Mouse (Mus musculus): ENCODE measurements at regions not wholly inside any gene's neighbourhood (a gene's known extent, or its start where the extent isn't known, plus 50 kb on each side); places are given as distances from the start of the nearest gene placed in this dataset.
"Not testable (repeated sequence)": the region's sequence is repeated elsewhere in the genome, so short reads cannot be mapped to it uniquely, and the experiment has no call there.

DNA sequence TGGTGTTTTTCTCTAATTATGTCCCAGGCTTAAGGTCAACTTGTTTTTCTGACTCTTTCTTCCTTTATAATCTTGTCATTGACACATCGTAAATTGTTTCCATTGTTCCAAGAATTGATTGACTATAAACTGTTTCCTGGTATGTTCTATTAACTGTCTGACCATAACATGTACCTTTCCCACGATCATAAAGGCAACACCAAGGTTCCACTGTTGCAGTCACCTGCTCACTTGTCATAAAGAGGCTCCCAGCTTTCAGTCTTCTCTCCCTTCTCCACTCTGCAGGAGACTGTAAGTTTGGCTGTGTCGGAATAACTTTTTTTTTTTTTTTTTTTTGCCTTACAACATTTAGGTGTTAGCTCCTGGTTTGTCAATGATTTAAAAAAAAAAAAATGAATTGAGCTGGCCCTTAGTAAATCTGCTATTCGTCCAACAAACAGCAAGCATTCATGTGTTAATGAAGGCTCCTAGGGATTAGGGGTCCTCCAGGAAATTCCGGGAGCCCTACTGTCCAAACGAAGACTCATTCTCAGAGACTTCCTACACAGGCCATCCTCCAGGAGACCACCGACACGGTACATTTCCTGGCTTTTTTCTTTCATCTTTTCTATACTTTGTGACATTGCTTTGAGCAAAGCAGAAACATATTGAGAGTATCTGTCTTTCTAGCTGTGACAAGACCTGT, 122.2 kb upstream of the Trim24 start:
- ATAC-seq (ENCODE audit: low FRiP score, low TSS enrichment): no peak

DNA sequence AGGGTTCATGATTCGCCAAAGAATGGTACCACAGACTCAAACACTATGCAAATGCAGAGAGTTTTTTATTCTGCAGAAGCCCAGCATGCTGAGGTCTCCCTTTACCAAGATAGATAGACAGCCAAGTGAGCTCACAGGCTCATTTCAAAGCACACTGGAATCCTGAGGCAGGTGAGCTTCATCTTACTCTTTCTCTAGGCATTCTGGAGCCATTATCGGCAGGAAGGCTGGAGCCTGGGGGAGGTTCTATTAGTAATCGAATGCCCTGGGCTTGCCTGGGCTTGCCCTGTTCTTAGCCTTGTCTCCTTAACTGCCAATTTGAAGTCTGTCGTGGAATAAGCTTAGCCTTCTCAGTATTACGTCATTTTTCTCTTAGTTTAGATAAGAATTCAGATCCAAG, 121.6 kb upstream of the Trim24 start:
- WGBS: 80% methylated on average over 5 of the region's 5 CpGs
- Histone ChIP-seq H3K27ac (replicated peaks; ENCODE audit: low read depth, low read length) (no peak overlapping the region), H3K9ac (replicated peaks; ENCODE audit: low read length) (no peak overlapping the region), H3K27me3 (ENCODE audit: control insufficient read depth, insufficient read depth, low read length) (no peaks in the 10 kb centered on the region), H3K9me3 (ENCODE audit: control insufficient read depth, low read length) (no peaks in the 10 kb centered on the region), H3K4me2 (ENCODE audit: low read length) (no peak overlapping the region), H3K4me1 (ENCODE audit: control insufficient read depth, insufficient read depth, low read length) (no peaks in the 10 kb centered on the region), H3K36me3 (ENCODE audit: control insufficient read depth, insufficient read depth, low read length) (no peaks in the 10 kb centered on the region), H3K4me3 (replicated peaks; ENCODE audit: low read depth, low read length) (no peak overlapping the region)
- ATAC-seq (ENCODE audit: low FRiP score, low TSS enrichment) (no peak), DNase-seq (no peak)

More for the DNA sequence above, 122.2 kb upstream of the Trim24 start:
- WGBS: 41% methylated on average over 8 of the region's 8 CpGs
- H3K36me3 ChIP-seq (ENCODE audit: control insufficient read depth, insufficient read depth, low read length): no peaks in the 10 kb centered on the region
- H3K4me2 ChIP-seq (ENCODE audit: low read length): no peak overlapping the region
- H3K9ac ChIP-seq (replicated peaks; ENCODE audit: low read length): no peak overlapping the region
- H3K27me3 ChIP-seq (ENCODE audit: control insufficient read depth, insufficient read depth, low read length): no peaks in the 10 kb centered on the region
- H3K9me3 ChIP-seq (ENCODE audit: control insufficient read depth, low read length): no peaks in the 10 kb centered on the region
- no peak overlapping the region for H3K27ac ChIP-seq (replicated peaks; ENCODE audit: low read depth, low read length)
- no peak overlapping the region for H3K4me3 ChIP-seq (replicated peaks; ENCODE audit: low read depth, low read length)
- no peaks in the 10 kb centered on the region for H3K4me1 ChIP-seq (ENCODE audit: control insufficient read depth, insufficient read depth, low read length)
- no peak for DNase-seq

DNA sequence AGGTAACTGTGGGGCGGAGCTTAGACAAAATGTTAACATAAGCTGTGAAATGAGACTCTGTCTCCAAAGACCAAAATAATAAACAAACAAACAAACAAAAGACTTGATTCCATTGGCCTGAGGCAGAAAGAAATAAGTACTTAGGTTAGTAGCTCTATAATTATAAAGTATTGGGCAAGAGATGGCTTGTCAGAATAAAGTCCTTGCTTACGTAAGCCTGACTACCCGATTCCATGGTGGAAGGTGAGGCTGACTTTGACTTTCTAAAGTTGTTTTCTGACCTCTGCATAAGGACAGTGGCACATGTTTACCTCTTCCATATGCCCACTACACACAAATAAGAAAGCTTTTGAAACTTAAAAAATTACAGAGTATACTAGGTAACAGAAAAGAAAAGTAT, 120.3 kb upstream of the Trim24 start:
- Histone ChIP-seq H3K4me1 (ENCODE audit: control insufficient read depth, insufficient read depth, low read length) (no peaks in the 10 kb centered on the region), H3K9ac (replicated peaks; ENCODE audit: low read length) (no peak overlapping the region), H3K4me3 (replicated peaks; ENCODE audit: low read depth, low read length) (no peak overlapping the region), H3K27ac (replicated peaks; ENCODE audit: low read depth, low read length) (no peak overlapping the region), H3K27me3 (ENCODE audit: control insufficient read depth, insufficient read depth, low read length) (no peaks in the 10 kb centered on the region), H3K9me3 (ENCODE audit: control insufficient read depth, low read length) (no peaks in the 10 kb centered on the region), H3K4me2 (ENCODE audit: low read length) (no peak overlapping the region), H3K36me3 (ENCODE audit: control insufficient read depth, insufficient read depth, low read length) (no peaks in the 10 kb centered on the region)
- no peak for ATAC-seq (ENCODE audit: low FRiP score, low TSS enrichment)
- 95% methylated on average over 3 of the region's 3 CpGs for WGBS
- DNase-seq: no peak

DNA sequence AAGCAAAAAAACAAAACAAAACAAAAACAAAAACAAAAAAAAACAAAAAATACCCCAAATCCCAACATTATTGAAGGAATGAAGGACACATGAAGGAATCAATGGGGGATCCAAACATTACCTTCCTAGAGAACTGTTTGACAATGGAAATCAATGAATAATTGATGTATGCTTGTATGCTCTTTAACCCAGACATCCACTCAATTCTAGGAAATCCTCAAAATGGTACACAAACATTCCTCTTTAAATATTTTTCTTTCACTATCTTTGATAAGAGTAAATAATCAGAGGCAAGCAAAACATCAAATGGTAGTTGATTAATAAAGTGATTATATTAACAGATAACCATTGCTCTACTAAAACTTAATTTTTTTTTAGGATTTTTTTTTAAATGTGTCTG, 118.9 kb upstream of the Trim24 start:
- DNase-seq: no peak
- H3K4me1 ChIP-seq (ENCODE audit: control insufficient read depth, insufficient read depth, low read length): no peaks in the 10 kb centered on the region
- H3K36me3 ChIP-seq (ENCODE audit: control insufficient read depth, insufficient read depth, low read length): no peaks in the 10 kb centered on the region
- no peak overlapping the region for H3K4me3 ChIP-seq (replicated peaks; ENCODE audit: low read depth, low read length)
- ATAC-seq (ENCODE audit: low FRiP score, low TSS enrichment): no peak
- no peak overlapping the region for H3K27ac ChIP-seq (replicated peaks; ENCODE audit: low read depth, low read length)
- no peaks in the 10 kb centered on the region for H3K27me3 ChIP-seq (ENCODE audit: control insufficient read depth, insufficient read depth, low read length)
- no peaks in the 10 kb centered on the region for H3K9me3 ChIP-seq (ENCODE audit: control insufficient read depth, low read length)
- no peak overlapping the region for H3K4me2 ChIP-seq (ENCODE audit: low read length)
- no peak overlapping the region for H3K9ac ChIP-seq (replicated peaks; ENCODE audit: low read length)

DNA sequence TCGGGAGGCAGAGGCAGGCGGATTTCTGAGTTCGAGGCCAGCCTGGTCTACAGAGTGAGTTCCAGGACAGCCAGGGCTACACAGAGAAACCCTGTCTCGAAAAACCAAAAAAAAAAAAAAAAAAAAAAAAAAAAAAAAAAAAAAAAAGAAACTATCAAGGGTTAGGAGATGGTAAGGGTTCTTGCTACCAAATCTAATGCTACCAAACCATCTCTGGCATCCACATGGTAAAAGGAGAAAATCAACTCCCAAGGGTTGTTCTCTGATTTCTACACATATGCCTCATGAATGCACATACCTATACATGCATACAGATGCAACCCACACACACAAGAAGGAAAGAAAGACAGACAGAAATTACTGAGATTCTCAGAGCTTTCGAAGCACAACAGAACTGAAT, 109.6 kb upstream of the Trim24 start:
- not testable (repeated sequence) for DNase-seq; H3K9me3 ChIP-seq (ENCODE audit: control insufficient read depth, low read length); H3K36me3 ChIP-seq (ENCODE audit: control insufficient read depth, insufficient read depth, low read length); H3K4me2 ChIP-seq (ENCODE audit: low read length); ATAC-seq (ENCODE audit: low FRiP score, low TSS enrichment); H3K4me3 ChIP-seq (replicated peaks; ENCODE audit: low read depth, low read length); H3K9ac ChIP-seq (replicated peaks; ENCODE audit: low read length); H3K27me3 ChIP-seq (ENCODE audit: control insufficient read depth, insufficient read depth, low read length); H3K27ac ChIP-seq (replicated peaks; ENCODE audit: low read depth, low read length); H3K4me1 ChIP-seq (ENCODE audit: control insufficient read depth, insufficient read depth, low read length)
- WGBS: 99% methylated on average over 4 of the region's 5 CpGs

DNA sequence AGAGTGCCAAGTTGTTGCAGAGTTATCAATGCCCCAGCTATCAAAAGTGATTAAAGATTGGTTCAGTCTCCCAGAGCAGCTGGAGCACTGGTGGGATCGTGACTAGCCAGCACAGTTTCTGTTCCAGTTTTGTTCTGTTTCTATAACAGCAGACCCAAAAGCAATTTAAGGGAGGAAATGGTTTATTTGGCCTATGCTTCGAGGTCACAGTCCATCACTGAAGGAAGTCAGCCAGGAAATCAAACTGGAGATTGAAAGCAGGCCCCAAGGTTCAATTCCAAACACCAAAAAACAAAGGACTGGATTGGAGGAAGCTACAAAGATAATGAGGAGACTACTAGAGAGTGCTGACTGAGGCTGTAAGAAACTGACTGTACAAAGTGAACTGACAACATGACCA, 107.6 kb upstream of the Trim24 start:
- no peak for DNase-seq
- H3K27me3 ChIP-seq (ENCODE audit: control insufficient read depth, insufficient read depth, low read length): no peaks in the 10 kb centered on the region
- no peaks in the 10 kb centered on the region for H3K4me1 ChIP-seq (ENCODE audit: control insufficient read depth, insufficient read depth, low read length)
- ATAC-seq (ENCODE audit: low FRiP score, low TSS enrichment): no peak
- no peak overlapping the region for H3K4me2 ChIP-seq (ENCODE audit: low read length)
- no peak overlapping the region for H3K27ac ChIP-seq (replicated peaks; ENCODE audit: low read depth, low read length)
- 68% methylated on average over 2 of the region's 2 CpGs for WGBS
- H3K9me3 ChIP-seq (ENCODE audit: control insufficient read depth, low read length): no peaks in the 10 kb centered on the region
- H3K4me3 ChIP-seq (replicated peaks; ENCODE audit: low read depth, low read length): no peak overlapping the region
- no peaks in the 10 kb centered on the region for H3K36me3 ChIP-seq (ENCODE audit: control insufficient read depth, insufficient read depth, low read length)
- H3K9ac ChIP-seq (replicated peaks; ENCODE audit: low read length): no peak overlapping the region

DNA sequence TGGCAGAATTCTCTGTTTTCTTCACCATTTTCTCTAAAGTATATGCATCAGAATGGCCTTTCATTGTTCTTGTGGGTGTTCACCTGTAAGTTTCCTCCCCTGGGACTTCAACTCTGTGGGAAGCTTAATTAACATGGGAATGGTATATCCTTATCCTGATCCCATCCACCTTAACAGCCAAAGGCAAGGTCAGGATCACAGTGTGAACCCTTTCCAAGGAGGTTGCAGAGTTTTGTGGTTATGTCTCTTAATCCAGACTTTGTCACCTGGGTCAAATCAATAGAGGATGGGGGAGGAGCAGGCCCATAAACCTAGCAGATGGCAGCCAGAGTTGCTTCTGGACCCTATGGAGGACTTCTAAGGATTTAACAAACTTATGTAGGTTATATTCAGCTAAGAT, 102.9 kb upstream of the Trim24 start:
- no peaks in the 10 kb centered on the region for H3K4me1 ChIP-seq (ENCODE audit: control insufficient read depth, insufficient read depth, low read length)
- DNase-seq (no peak), ATAC-seq (ENCODE audit: low FRiP score, low TSS enrichment) (no peak)
- H3K27ac ChIP-seq (replicated peaks; ENCODE audit: low read depth, low read length): no peak overlapping the region
- H3K4me2 ChIP-seq (ENCODE audit: low read length): no peak overlapping the region
- H3K9me3 ChIP-seq (ENCODE audit: control insufficient read depth, low read length): no peaks in the 10 kb centered on the region
- no peaks in the 10 kb centered on the region for H3K36me3 ChIP-seq (ENCODE audit: control insufficient read depth, insufficient read depth, low read length)
- H3K9ac ChIP-seq (replicated peaks; ENCODE audit: low read length): no peak overlapping the region
- no peaks in the 10 kb centered on the region for H3K27me3 ChIP-seq (ENCODE audit: control insufficient read depth, insufficient read depth, low read length)
- H3K4me3 ChIP-seq (replicated peaks; ENCODE audit: low read depth, low read length): no peak overlapping the region

DNA sequence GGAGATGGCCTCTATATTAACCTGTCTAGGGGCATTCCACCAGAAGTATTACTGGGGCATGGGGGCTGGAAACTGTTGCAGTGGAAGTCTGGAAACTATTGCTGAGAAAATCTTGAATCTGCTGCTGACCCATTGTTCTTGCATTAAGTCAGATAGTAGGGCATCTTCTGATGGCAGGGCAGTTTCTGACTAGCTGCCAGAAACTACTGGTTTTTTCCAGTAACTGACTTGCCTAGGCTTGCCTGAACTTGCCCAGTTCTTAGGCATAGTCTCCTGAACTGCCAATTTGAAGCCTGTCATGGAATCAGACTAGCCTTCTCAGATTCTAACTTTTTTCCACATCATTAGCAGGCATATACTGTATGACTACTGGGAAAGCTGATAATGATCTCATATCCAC, 97.3 kb upstream of the Trim24 start:
- Histone ChIP-seq H3K4me1 (ENCODE audit: control insufficient read depth, insufficient read depth, low read length) (no peaks in the 10 kb centered on the region), H3K27ac (replicated peaks; ENCODE audit: low read depth, low read length) (no peak overlapping the region), H3K36me3 (ENCODE audit: control insufficient read depth, insufficient read depth, low read length) (no peaks in the 10 kb centered on the region), H3K9me3 (ENCODE audit: control insufficient read depth, low read length) (no peaks in the 10 kb centered on the region), H3K27me3 (ENCODE audit: control insufficient read depth, insufficient read depth, low read length) (no peaks in the 10 kb centered on the region), H3K4me3 (replicated peaks; ENCODE audit: low read depth, low read length) (no peak overlapping the region), H3K9ac (replicated peaks; ENCODE audit: low read length) (no peak overlapping the region), H3K4me2 (ENCODE audit: low read length) (no peak overlapping the region)
- no peak for DNase-seq
- ATAC-seq (ENCODE audit: low FRiP score, low TSS enrichment): no peak

DNA sequence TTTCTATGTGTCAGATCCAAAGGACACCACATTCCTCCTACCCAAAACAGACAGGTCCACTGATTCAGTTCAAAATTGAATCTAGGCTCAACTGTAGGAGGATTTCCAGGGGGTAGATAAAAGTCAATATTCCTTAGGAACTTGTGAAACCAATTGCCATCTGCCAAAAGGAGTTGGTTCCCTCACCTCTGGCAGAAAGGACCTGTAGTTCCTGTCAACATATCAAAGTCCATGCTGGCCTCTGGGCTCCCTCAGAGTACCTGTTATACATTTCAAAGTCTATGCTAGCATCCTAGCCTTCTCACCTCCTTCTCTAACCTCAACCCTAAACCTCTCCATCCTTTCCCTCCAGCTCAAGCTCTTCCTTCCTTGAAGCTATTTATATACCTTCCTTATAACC, 95.5 kb upstream of the Trim24 start:
- no peaks in the 10 kb centered on the region for H3K27me3 ChIP-seq (ENCODE audit: control insufficient read depth, insufficient read depth, low read length)
- no peak for ATAC-seq (ENCODE audit: low FRiP score, low TSS enrichment)

More for the DNA sequence above, 95.5 kb upstream of the Trim24 start:
- DNase-seq: no peak
- Histone ChIP-seq H3K9ac (replicated peaks; ENCODE audit: low read length) (no peak overlapping the region), H3K4me2 (ENCODE audit: low read length) (no peak overlapping the region), H3K4me3 (replicated peaks; ENCODE audit: low read depth, low read length) (no peak overlapping the region), H3K36me3 (ENCODE audit: control insufficient read depth, insufficient read depth, low read length) (no peaks in the 10 kb centered on the region), H3K9me3 (ENCODE audit: control insufficient read depth, low read length) (no peaks in the 10 kb centered on the region), H3K4me1 (ENCODE audit: control insufficient read depth, insufficient read depth, low read length) (no peaks in the 10 kb centered on the region), H3K27ac (replicated peaks; ENCODE audit: low read depth, low read length) (no peak overlapping the region)

Data from midbrain, embryonic 14.5 days (tissue).